14 mouse cellular contexts compared by ENCODE assay signal in genomic region chr10:115169410-115169809, GRCm38 (mm10). TPM values are rescaled to one million over a fixed set of nuclear protein-coding genes. Genes with fewer than 3 reads are reported as not detected.
DNase-seq lines count a peak whose midpoint lies in the region; ATAC-seq and TF ChIP-seq lines count a peak whose summit lies in the region.
"Had no signal": no experiment of that assay in that cellular context is flagged by ENCODE, and none has a peak within 500 bp of the region (broad histone marks: within the 10 kb centered on the region; RNA-seq: fewer than 3 reads in every experiment).

No protein-coding gene starts in this region.

- H3K36me3 ChIP-seq in liver, postnatal 0 days (replicated peaks; ENCODE audit: insufficient read depth, low read length) = no peaks in the 10 kb centered on the region
- no peaks in the 10 kb centered on the region for H3K36me3 ChIP-seq in liver, embryonic 11.5 days (ENCODE audit: control insufficient read depth, insufficient read depth, low read length)
- H3K36me3 ChIP-seq in hindbrain, embryonic 11.5 days (ENCODE audit: control insufficient read depth, insufficient read depth, low read length) = no peaks in the 10 kb centered on the region
- H3K36me3 ChIP-seq in midbrain, embryonic 12.5 days = no peaks in the 10 kb centered on the region
- no peaks in the 10 kb centered on the region for H3K36me3 ChIP-seq in neural tube, embryonic 14.5 days (ENCODE audit: control insufficient read depth, insufficient read depth, low read length)
- no peaks in the 10 kb centered on the region for H3K36me3 ChIP-seq in lung, postnatal 0 days (ENCODE audit: insufficient read depth, low read length)
- H3K36me3 ChIP-seq: limb, embryonic 10.5 days had no signal

- H3K27me3 ChIP-seq in liver, postnatal 0 days (ENCODE audit: insufficient read depth, low read length) = no peaks in the 10 kb centered on the region
- no peaks in the 10 kb centered on the region for H3K27me3 ChIP-seq in liver, embryonic 11.5 days (replicated peaks; ENCODE audit: control insufficient read depth, insufficient read depth, low read length)
- no peaks in the 10 kb centered on the region for H3K27me3 ChIP-seq in hindbrain, embryonic 11.5 days (ENCODE audit: control insufficient read depth, insufficient read depth, low read length)
- H3K27me3 ChIP-seq in midbrain, embryonic 12.5 days = no peaks in the 10 kb centered on the region
- H3K27me3 ChIP-seq in neural tube, embryonic 14.5 days (ENCODE audit: control insufficient read depth, insufficient read depth, low read length) = no peaks in the 10 kb centered on the region
- H3K27me3 ChIP-seq in lung, postnatal 0 days (replicated peaks; ENCODE audit: insufficient read depth, low read length) = no peaks in the 10 kb centered on the region

- TF ChIP-seq CTCF in liver, postnatal 0 days (IDR thresholded peaks at IDR 0.05; ENCODE audit: low read depth) = no peak
- no peak for TF ChIP-seq CTCF in lung, postnatal 0 days (IDR thresholded peaks at IDR 0.05)

- H3K9ac ChIP-seq in liver, postnatal 0 days (replicated peaks) = no peak overlapping the region
- H3K9ac ChIP-seq in liver, embryonic 11.5 days (ENCODE audit: low read depth, low read length) = no peak overlapping the region
- H3K9ac ChIP-seq in hindbrain, embryonic 11.5 days (ENCODE audit: low read depth, low read length) = no peak overlapping the region
- no peak overlapping the region for H3K9ac ChIP-seq in midbrain, embryonic 12.5 days (replicated peaks)
- H3K9ac ChIP-seq in neural tube, embryonic 14.5 days (replicated peaks; ENCODE audit: low read depth, low read length) = no peak overlapping the region
- H3K9ac ChIP-seq in lung, postnatal 0 days (replicated peaks; ENCODE audit: low read depth) = no peak overlapping the region
- H3K9ac ChIP-seq: liver, embryonic 14.5 days had no signal

- DNase-seq in liver, postnatal 0 days = peak; percentile 21
- no peak for DNase-seq in liver, embryonic 11.5 days (ENCODE audit: low spot score)
- peak; percentile 37 for DNase-seq in hindbrain, embryonic 11.5 days (ENCODE audit: low spot score)
- no peak for DNase-seq in frontal cortex, postnatal 36 days (ENCODE audit: low spot score in 2 of 2)
- DNase-seq in thymus, postnatal 36 days = no peak
- DNase-seq in lung, postnatal 0 days (ENCODE audit: low spot score) = no peak
- DNase-seq: cerebellum, adult 8-10 months; kidney, postnatal 10 days; right cerebral cortex, postnatal 4 days had no signal

- no peak overlapping the region for H3K27ac ChIP-seq in liver, postnatal 0 days (ENCODE audit: low read depth)
- no peak overlapping the region for H3K27ac ChIP-seq in liver, embryonic 11.5 days (ENCODE audit: low read depth, low read length)
- no peak overlapping the region for H3K27ac ChIP-seq in hindbrain, embryonic 11.5 days (ENCODE audit: low read depth, low read length)
- no peak overlapping the region for H3K27ac ChIP-seq in midbrain, embryonic 12.5 days (replicated peaks)
- H3K27ac ChIP-seq in neural tube, embryonic 14.5 days (ENCODE audit: low read depth, low read length) = no peak overlapping the region
- no peak overlapping the region for H3K27ac ChIP-seq in lung, postnatal 0 days (ENCODE audit: low read length)
- H3K27ac ChIP-seq: limb, embryonic 10.5 days; liver, embryonic 14.5 days had no signal

- no peak overlapping the region for H3K4me2 ChIP-seq in liver, postnatal 0 days (ENCODE audit: low read depth, low read length)
- H3K4me2 ChIP-seq in liver, embryonic 11.5 days = no peak overlapping the region
- H3K4me2 ChIP-seq in hindbrain, embryonic 11.5 days (replicated peaks; ENCODE audit: low read depth, low read length) = no peak overlapping the region; the same call in 1 of the 2 replicates
- H3K4me2 ChIP-seq in midbrain, embryonic 12.5 days (replicated peaks) = no peak overlapping the region
- no peak overlapping the region for H3K4me2 ChIP-seq in neural tube, embryonic 14.5 days (ENCODE audit: low read depth, low read length)
- H3K4me2 ChIP-seq in lung, postnatal 0 days (replicated peaks; ENCODE audit: low read depth, low read length) = no peak overlapping the region
- H3K4me2 ChIP-seq: heart, embryonic 11.5 days had no signal

- 0 out of 2 replicates have a peak, but pooled peaks cover 2% of the 10 kb centered on the region for H3K4me1 ChIP-seq in liver, postnatal 0 days (ENCODE audit: insufficient read depth)
- no peaks in the 10 kb centered on the region for H3K4me1 ChIP-seq in liver, embryonic 11.5 days (replicated peaks; ENCODE audit: control insufficient read depth, insufficient read depth, low read length)
- H3K4me1 ChIP-seq in hindbrain, embryonic 11.5 days (replicated peaks; ENCODE audit: control insufficient read depth, insufficient read depth, low read length) = no peaks in the 10 kb centered on the region
- H3K4me1 ChIP-seq in midbrain, embryonic 12.5 days = peaks cover 7% of the 10 kb centered on the region; the same call in 1 of the 2 replicates
- H3K4me1 ChIP-seq in neural tube, embryonic 14.5 days (ENCODE audit: control insufficient read depth, insufficient read depth, low read length) = no peaks in the 10 kb centered on the region
- H3K4me1 ChIP-seq in lung, postnatal 0 days (ENCODE audit: insufficient read depth, low read depth, low read length) = no peaks in the 10 kb centered on the region

- no peak for TF ChIP-seq EP300 in liver, postnatal 0 days (IDR thresholded peaks at IDR 0.05; ENCODE audit: low read depth)
- no peak for TF ChIP-seq EP300 in lung, postnatal 0 days (IDR thresholded peaks at IDR 0.05)

- 45% methylated on average over 9 of the region's 9 CpGs for WGBS in liver, postnatal 0 days (ENCODE audit: insufficient replicate concordance)
- 45% methylated on average over 9 of the region's 9 CpGs for WGBS in liver, embryonic 11.5 days
- 10% methylated on average over 9 of the region's 9 CpGs for WGBS in hindbrain, embryonic 11.5 days
- 37% methylated on average over 9 of the region's 9 CpGs for WGBS in midbrain, embryonic 12.5 days
- 19% methylated on average over 9 of the region's 9 CpGs for WGBS in neural tube, embryonic 14.5 days
- 25% methylated on average over 9 of the region's 9 CpGs for WGBS in lung, postnatal 0 days

- H3K9me3 ChIP-seq in liver, postnatal 0 days (ENCODE audit: low read length) = no peaks in the 10 kb centered on the region
- H3K9me3 ChIP-seq in liver, embryonic 11.5 days (ENCODE audit: control insufficient read depth, low read length) = no peaks in the 10 kb centered on the region
- H3K9me3 ChIP-seq in hindbrain, embryonic 11.5 days (ENCODE audit: control insufficient read depth, low read length) = no peaks in the 10 kb centered on the region
- H3K9me3 ChIP-seq in midbrain, embryonic 12.5 days = no peaks in the 10 kb centered on the region
- no peaks in the 10 kb centered on the region for H3K9me3 ChIP-seq in neural tube, embryonic 14.5 days (ENCODE audit: control insufficient read depth, low read length)
- no peaks in the 10 kb centered on the region for H3K9me3 ChIP-seq in lung, postnatal 0 days (ENCODE audit: low read length)
- H3K9me3 ChIP-seq: limb, embryonic 10.5 days had no signal

- ATAC-seq in liver, postnatal 0 days = no peak
- ATAC-seq in liver, embryonic 11.5 days (replicated peaks; ENCODE audit: low FRiP score) = no peak
- peak; percentile 72 for ATAC-seq in hindbrain, embryonic 11.5 days (ENCODE audit: low FRiP score)
- peak; percentile 47; the same call in 1 of the 2 replicates for ATAC-seq in midbrain, embryonic 12.5 days (ENCODE audit: low FRiP score, low read depth)
- peak; percentile 49 for ATAC-seq in neural tube, embryonic 14.5 days (ENCODE audit: low read depth)
- no peak for ATAC-seq in lung, postnatal 0 days

- H3K4me3 ChIP-seq in liver, postnatal 0 days (ENCODE audit: low read depth, low read length) = no peak overlapping the region
- H3K4me3 ChIP-seq in liver, embryonic 11.5 days (ENCODE audit: low read depth, low read length) = no peak overlapping the region
- H3K4me3 ChIP-seq in hindbrain, embryonic 11.5 days (ENCODE audit: low read depth, low read length) = no peak overlapping the region
- H3K4me3 ChIP-seq in midbrain, embryonic 12.5 days = no peak overlapping the region
- H3K4me3 ChIP-seq in neural tube, embryonic 14.5 days (ENCODE audit: low read depth, low read length) = no peak overlapping the region
- H3K4me3 ChIP-seq in lung, postnatal 0 days (ENCODE audit: low read depth, low read length) = no peak overlapping the region
- H3K4me3 ChIP-seq: limb, embryonic 10.5 days had no signal

RNA-seq across cellular contexts. Expression of gene Tph2, which starts 15.4 kb away (rescaled TPM):
- polyA plus RNA-seq in liver, postnatal 0 days (2015; fragmentation: Nextera tagmentation; extraction: Ambion mirVana) = not detected in 2 replicates
- not detected in 2 replicates for polyA plus RNA-seq in liver, embryonic 11.5 days (2014; fragmentation: Nextera tagmentation; extraction: Ambion mirVana)
- polyA plus RNA-seq in hindbrain, embryonic 11.5 days (2014; fragmentation: Nextera tagmentation; extraction: Ambion mirVana) = 0.57 and 1.7 TPM in 2 replicates
- 0.45 and 0.47 TPM in 2 replicates for polyA plus RNA-seq in midbrain, embryonic 12.5 days (2016; fragmentation: Nextera tagmentation; extraction: Ambion mirVana)
- polyA plus RNA-seq in neural tube, embryonic 14.5 days (2014; fragmentation: Nextera tagmentation; extraction: Ambion mirVana) = 0.30 and 0.42 TPM in 2 replicates
- polyA plus RNA-seq in lung, postnatal 0 days (2015; fragmentation: Nextera tagmentation; extraction: Ambion mirVana) = 0.05 and 0.08 TPM in 2 replicates
- polyA plus RNA-seq: heart, embryonic 11.5 days; limb, embryonic 10.5 days; liver, embryonic 14.5 days had no signal

Comparison
In these comparisons a context has a peak if more than half of its experiments do, and no peak if none do; other contexts are left out.
1. DNase-seq: peak in liver, postnatal 0 days (single experiment) and hindbrain, embryonic 11.5 days (single experiment); none in liver, embryonic 11.5 days (single experiment), frontal cortex, postnatal 36 days (0 of 2), thymus, postnatal 36 days (0 of 2) and lung, postnatal 0 days (single experiment).
2. ATAC-seq: peak in hindbrain, embryonic 11.5 days (single experiment), midbrain, embryonic 12.5 days (single experiment) and neural tube, embryonic 14.5 days (single experiment); none in liver, postnatal 0 days (single experiment), liver, embryonic 11.5 days (single experiment) and lung, postnatal 0 days (single experiment).